Mouse (Mus musculus) gastrocnemius, postnatal 14 days (tissue): ENCODE measurements around the gene Gm45808. TPM values are rescaled to one million over a fixed set of nuclear protein-coding genes. Genes with fewer than 3 reads are reported as not detected.
A peak's percentile ranks its signal among the peaks of the same experiment; 100 is the strongest.

Experiments used
- DNase-seq: peaks from one replicate; pipeline ENCODE4 v3.0.0; 2021; ENCODE audit warnings: mixed read lengths
- intact Hi-C: fragments of 180-260 bp; cut with DNase I; formaldehyde crosslinking; loops from one replicate; pipeline ENCODE4 v1.15.1; 2025; ENCODE audit warnings: low total_unique reads
- total RNA-seq, 2 experiments: library from RNA; stranded (reverse); gene quantifications; 2 replicates each; pipeline ENCODE4 v1.2.3; 2021

The Gm45808 gene
- total RNA-seq, 2 experiments from 2014 or later: 6.0 to 6.2 TPM

DNA sequence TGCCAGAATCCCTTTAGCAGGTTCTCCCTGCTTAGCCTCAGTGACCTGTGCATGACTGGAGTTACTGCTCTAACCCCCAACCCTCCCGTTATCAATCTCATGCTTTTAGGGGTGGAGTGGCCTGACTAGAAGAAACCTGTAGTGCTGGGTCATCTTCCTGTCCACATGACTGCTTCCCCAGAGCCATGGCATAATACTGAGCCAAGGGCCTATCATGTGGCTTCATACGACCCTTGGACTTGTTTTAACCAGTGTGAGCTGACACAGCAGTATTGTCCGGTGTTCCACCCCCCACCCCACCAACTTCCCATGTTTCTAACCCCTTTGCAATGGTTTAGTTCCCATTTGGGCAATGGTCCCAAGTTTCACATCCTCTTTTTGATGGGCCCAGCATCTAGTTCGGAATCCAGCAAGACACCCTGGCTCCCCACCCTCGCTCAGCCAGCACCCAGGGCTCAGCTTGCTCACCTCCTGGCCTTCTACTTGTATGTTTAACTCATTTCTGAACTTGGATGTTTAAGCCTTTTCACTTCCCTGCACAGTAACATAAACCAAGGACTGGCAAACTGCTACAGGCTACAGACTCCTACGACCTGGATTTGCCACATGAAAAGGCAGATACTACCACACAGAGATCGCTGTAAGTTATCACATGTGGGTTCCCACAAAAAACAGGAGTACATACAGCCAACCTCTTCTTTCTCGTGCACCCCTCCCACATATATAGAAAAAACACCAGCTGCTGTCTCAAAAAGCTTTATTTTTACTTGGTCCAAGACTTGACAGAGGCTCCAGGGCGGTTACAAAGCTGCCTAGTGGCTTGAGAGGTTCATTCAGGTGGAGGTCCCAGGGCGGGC, 29.2 kb downstream of the Gm45808 start:
- intact Hi-C loops: no loop called here
- DNase-seq: peak; percentile 24

DNA sequence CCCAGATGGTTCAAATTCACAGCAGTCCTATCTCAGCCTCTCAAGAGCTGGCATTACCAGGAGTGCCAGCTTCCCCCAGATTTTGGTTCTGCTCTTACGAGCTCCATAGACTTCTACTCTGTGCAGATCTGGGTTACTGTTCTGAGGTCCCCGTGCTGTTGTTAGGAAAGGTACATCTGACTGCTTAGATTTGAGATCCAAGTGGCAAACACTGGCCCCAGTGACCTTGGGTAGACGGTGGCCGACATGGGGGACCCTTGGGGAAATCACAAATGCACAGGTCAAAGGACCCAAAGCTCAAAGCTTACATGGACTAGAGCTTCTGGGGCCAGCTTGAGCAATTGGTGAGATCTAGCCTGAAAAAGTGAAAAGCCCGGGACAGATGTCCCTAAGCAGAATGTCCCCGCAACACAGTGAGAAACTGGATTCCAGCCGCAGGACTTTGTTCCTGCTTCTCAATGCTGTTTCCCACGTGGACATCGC, 29.8 kb downstream of the Gm45808 start:
- DNase-seq: no peak
- intact Hi-C loops: no loop called here

DNA sequence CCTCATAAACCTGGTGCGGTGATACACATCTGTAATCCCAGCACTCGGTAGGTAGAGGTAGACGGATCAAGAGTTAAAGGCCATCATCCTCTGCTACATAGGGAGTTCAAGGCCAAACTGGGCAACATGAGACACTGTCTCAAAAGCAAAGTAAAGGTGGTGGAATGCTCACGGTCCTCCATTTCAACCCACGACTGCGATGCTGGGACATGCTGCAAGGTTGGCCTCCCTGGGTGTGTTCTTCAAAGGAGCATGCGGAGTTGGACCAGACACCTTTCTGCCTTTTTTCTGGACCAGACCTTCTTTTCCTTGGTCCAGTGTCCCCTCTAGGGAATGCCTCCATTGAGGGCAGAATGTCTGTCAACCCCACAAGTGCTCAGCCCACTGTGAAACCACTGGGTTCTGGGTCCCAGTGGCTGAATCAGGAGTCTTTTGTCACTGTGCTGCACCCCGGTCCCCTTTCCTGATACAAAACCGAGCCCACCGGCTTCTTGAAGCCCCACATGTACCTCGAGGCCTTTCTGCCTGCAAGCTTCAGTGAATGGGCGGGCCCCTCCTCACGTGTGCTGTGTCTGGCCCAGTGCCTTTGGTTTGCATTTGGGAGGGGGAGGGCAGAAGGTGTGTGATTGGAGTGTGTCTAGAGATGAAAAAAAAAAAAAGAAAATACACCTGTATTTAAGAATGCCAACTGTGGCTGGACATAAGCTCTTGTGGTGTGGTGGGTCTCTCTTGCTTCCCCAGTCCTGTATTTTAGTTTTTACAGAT, 30.5 kb downstream of the Gm45808 start:
- DNase-seq: no peak

DNA sequence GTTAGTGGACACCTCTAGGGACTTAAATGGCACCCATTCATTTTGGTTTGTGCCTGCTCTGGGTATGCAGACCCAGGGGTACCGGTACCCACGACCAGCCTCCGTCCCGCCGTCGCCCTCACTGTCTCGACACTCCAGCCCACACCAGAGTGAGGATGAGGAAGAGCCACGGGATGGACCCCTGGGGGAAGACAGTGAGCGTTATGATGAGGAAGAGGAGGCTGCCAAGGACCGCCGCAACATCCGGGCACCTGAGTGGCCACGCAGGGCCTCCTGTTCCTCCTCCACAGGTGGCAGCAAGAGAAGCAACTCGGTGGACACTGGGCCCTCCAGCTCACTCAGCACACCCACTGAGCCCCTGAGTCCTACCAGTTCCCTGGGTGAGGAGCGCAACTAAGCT, 31.6 kb downstream of the Gm45808 start:
- intact Hi-C loops: no loop called here

More for the DNA sequence above, 30.5 kb downstream of the Gm45808 start:
- intact Hi-C loops: no loop called here

DNA sequence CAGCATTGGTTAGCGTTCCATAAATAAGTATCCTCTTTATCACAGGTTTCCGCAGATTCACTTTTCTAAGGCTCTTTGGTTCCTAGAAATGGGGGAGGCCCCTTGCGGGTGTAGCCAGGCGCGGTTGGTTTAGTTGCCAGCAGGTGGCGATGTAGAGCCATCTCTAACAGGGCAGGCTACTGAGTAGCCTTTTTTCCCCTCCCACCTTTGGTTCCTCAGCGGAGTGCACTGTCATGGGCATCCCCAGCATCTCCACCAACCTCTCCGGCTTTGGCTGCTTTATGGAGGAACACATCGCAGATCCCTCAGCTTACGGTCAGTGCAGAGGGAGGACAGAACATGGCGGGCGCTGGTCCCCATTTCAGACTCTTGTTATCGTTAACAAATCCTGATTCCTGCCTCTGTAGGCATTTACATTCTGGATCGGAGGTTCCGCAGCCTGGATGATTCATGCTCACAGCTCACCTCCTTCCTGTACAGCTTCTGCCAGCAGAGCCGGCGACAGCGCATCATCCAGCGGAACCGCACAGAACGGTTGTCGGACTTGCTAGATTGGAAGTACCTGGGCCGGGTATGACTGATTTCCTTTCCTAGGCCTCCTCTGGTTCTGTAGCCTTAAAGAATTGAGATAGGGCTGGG, 35.1 kb downstream of the Gm45808 start:
- intact Hi-C loops: no loop called here
- peak; percentile 82 for DNase-seq

More for the DNA sequence above, 31.6 kb downstream of the Gm45808 start:
- no peak for DNase-seq

DNA sequence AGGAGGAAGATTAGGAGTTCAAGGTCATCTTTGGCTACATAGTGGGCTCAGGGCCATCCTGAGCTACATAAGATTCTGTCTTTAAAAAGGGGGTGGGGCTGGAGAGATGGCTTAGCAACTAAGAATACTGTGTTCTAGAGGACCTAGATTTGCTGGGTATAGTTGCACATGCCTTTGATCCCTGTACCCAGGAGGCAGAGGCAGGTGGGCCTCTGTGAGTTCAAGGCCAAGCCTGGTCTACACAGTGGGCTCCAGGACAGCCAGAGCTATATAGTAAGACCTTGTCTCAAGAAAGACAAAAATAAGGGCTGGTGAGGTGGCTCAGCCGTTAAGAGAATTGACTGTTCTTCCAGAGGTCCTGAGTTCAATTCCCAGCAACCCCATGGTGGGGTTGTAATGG, 36.6 kb downstream of the Gm45808 start:
- intact Hi-C loops: no loop called here
- no peak for DNase-seq

DNA sequence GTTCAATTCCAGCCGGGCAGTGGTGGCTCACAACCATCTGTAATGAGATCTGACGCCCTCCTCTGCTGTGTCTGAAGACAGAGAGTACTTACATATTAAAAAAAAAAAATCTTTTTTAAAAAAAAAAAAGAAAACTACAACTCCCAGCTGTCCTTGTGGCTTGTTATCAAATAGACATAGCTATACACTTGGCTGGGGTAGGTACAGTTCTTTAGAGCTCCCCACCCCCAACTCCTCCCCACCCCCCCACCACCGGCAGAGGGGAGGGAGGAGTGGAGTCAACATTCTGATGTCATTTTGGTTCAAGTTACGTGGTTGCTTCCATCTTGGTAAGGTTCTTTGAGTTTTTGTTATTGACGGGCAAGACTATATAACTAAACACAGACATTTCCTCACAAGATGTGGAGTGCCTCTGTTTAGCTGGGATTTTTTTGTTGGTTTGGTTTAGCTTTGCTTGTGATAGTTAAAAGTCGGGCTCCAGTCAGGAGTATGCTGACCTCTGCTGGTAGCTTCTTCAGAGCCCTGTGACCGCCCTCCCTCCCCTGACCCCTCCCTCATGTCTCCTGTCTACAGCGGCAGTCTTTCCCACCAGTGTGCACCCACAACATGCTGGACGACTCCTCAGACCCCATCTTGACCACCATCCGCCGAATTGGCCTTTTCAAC, 39.2 kb downstream of the Gm45808 start:
- intact Hi-C loops: no loop called here
- DNase-seq: no peak

DNA sequence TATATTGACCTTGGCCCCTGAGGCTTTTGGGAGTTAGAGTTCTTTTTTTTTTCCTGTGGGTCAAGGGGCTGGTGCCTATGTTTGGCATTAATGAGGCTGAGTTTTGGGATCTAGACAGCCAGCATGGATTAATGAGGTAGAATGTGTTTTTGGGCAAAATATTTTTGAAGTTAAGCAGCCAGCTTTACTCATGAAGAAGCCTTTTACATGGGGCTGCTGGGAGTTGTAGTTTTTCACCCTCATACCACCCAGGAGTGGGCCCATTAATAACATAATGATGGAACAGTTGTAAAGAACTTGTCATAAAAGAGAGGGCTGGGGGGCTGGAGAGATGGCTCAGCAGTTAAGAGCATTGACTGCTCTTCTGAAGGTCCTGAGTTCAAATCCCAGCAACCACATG, 40.0 kb downstream of the Gm45808 start:
- intact Hi-C loops: no loop called here
- no peak for DNase-seq

DNA sequence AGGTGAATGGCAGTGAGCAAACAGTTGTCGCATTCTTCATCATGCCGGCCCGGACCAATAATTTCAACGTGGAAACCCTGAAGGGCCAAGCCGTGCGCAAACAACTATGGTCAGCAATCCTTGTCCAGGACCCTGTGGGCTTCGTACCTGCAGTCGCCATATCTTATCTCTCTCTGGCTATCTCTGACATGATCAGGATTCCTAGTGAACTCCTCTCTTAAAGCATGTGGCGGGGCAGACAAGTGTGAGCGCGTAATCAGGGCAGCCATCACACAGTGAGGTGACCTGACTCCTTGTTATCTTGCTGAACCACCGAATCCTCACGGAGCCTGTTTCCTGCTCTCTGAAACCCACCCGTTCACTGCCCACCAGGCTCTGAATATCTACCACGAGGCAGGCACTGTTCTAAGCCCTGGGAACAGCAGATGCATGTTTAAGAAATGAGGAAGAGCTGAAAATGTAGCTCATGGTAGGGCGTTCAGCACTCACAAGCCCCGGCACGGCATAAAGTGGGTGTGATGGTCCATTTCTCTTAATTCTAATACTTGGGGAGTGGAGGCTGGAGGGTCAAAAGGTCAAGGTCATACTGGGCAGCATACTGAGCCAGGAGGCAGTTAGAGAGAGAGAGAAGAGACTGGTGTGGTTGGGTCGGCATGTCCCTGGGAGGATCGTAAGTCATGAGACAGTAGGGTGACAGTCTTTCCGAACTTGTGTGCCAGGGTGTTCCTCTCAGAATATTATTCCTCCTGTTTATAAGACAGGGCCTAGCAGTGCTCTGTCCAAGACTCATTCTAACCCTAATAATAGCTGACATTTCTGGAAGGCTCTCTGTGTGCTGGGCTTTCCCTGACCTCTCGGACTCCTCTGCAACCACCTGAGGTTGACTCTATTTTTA, 42.8 kb downstream of the Gm45808 start:
- no peak for DNase-seq
- intact Hi-C loops: no loop called here

DNA sequence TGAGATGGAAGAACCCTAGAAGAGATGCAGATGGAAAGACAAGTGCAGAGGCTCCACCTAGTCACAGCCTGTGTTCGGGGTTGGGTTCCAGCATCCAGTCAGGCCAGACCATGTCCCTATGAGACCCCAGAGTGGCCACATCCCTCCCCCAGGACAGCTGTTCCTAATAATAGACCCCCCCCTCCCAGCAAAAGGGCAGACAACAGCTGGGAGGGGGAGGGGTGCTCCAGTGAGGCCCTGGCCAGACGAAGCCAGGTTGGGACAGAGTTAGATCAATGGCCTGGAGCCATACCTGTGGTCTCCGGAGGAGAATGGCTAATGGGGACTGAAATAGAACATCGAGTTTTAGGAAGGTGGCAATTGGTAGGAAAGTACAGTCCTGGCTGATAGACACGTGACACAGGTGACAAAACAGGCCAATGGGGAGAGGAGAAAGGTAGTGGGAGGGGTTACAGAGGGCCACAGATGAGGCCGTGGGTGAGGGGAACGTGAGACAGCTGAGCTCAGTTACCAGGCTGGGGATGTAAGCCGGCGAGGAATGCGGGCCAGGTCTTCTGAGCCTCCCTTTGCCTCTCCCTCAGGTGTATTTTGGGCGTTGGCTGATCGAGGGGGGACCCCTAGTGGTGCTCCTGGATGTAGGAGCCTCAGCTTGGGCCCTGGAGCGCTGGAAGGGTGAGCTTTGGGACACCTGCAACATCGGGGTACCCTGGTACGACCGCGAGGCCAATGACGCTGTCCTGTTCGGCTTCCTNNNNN, 48.9 kb downstream of the Gm45808 start, which contains the start of gene Ruvbl2:
Gene Ruvbl2, minus strand, starts transcription at position 576 of the 756 bp plus-strand sequence.
- DNase-seq: peak; percentile 58

DNA sequence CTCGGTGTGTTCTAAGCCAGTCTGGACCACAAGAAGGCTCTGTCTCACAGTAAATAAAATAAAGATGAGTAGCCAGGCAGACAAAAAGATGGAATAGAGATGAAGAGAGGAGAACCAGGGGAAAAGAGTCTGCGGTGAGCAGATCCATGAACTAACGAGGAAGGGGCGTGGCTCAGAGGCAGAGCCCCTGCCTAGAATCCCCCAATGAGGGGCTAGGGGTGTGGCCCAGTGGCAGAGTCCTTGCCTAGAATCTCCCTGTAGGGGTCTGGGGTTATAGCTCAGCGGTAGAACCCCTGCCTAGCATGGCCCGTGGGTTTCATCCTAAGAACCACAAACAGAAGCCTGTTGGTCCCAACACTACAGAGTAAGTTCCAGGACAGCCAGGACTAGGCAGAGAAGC, 49.6 kb downstream of the Gm45808 start:
- no peak for DNase-seq
- intact Hi-C loops: no loop called here

More for the DNA sequence above, 48.9 kb downstream of the Gm45808 start, which contains the start of gene Ruvbl2:
- intact Hi-C loops: no loop called here

DNA sequence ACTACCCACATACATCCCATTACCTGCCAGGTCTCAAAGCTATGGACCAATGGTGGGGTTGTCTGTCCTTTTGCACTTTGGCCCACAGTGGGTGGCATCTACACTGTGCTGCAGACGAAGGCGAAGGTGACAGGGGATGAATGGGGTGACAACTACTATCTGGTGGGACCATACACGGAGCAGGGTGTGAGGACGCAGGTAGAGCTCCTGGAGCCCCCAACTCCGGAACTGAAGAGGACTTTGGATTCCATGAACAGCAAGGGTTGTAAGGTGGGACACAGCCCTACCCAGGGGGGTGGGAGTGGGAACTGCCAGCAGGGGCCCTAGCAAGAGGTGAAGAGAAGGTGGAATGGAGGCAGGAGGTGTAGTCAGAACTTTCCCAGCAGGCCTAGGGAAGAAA, 50.2 kb downstream of the Gm45808 start:
- intact Hi-C loops: no loop called here
- DNase-seq: no peak

DNA sequence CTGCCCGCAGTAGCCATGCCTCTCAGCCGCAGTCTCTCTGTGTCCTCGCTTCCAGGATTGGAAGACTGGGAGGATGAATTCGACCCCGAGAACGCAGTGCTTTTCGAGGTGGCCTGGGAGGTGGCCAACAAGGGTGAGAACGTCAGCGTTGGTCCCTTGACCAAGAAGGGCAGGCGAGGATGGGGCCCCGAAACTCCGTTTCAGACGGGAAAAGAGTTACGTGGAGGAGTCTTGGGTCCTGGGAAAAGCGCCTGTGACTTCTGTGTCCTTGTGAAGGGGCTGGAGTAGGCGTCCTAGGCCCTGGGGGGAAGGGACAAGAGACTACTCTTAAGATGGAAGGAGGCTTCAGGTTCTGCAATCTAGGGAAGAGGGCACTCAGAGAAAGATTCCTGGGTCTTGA, 51.6 kb downstream of the Gm45808 start:
- intact Hi-C loops: no loop called here
- DNase-seq: peak; percentile 47

DNA sequence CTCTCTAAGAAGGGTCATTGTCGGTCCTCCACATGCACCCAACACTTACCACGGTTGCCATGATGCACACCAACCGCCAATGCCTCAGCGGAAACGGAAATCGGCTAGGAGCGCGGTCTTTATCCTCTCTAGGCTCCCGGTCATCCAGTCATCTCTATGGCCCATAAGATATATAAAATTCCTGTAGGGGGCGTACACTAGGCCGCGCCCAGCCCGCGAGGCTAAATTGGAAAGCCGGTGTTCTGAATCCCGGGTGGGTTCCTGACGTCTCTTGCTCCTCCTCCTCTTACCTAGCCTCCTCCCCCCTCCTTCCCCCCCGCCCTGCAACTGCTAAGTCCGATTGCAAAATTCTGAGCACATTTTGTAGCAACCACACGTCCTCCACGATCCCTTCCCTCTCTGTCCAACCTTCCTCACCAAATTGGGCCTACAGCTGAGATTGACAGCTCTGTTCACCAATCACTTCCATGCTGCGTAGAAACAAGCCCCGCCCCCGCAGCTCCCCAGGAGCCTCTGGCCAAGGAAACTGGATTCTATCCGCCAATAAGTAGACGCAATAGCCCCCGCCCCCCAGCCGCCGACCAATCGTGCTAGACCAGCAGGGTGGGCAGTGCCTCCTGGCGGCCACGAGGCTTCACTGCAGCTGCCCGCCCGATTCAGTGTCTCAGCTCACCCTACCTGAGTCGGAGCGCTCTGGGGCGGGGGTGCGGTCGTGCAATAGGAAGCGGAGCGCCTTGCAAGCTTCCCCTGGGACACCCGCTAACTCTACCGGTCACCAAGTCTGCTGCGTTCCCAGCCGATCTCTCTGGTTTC, 52.2 kb downstream of the Gm45808 start, which contains the start of gene Gys1:
Gene Gys1, plus strand, starts transcription at position 642 of the 813 bp plus-strand sequence.
- intact Hi-C loops: no loop called here
- DNase-seq: peak; percentile 100

DNA sequence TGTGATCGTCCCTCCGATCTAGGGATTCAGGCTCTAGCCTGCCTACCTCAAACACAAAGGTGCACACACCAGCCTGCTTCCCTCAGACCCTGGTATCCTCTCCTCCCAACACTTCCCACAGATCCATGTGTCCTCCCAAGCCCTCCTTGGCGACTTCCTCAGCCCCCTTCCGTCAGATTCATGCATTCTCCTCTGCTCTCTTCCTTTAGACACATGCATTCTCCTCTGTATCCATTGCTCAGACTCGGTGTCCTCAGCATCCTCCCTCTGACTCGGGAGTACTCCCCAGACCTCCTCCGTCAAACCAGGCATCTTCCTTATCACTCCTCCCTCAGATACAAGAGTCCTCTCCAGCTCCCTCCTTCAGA, 52.8 kb downstream of the Gm45808 start:
- no peak for DNase-seq
- intact Hi-C loops: no loop called here

DNA sequence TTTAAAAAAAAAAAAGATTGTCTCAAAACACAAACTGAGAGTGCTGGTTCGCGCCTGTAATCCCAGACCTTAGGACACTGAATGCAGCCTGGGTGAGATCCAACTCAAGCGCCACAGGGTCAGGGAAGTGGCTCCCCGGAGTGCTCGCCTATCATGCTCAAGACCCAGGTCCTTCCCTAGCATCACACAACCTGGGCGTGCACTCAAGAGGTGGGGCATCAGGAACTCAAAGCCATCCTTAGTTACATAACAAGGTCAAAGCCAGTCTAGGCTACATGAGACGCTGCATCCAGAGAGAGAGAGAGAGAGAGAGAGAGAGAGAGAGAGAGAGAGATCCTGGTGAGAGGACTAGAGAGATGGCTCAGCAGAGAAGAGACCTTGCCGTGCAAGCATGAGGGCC, 60.1 kb downstream of the Gm45808 start:
- intact Hi-C loops: no loop called here
- DNase-seq: no peak

DNA sequence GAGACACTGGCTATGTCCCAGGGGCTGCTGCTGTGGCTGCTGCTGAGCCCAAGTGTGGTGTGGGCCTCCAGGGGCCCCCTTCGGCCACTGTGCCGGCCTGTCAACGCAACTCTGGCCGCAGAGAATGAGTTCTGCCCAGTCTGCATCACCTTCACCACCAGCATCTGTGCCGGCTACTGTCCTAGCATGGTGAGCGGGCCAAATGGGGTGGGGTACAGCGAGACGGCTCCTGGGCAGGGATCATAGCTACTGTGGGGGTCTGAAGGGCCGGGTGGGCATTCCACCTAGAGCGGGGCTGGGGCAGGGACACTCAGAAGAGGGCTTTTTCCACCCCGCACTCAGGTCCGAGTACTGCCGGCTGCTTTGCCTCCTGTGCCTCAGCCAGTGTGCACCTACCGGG, 65.4 kb downstream of the Gm45808 start:
- no peak for DNase-seq
- intact Hi-C loops: no loop called here
